Mouse (Mus musculus) limb, embryonic 14.5 days (tissue): ENCODE data around the gene Fbxw5. TPM values are rescaled to one million over a fixed set of nuclear protein-coding genes. Genes with fewer than 3 reads are reported as not detected.

Experiments used
- ATAC-seq: fragments of 200-750 bp; cut with Nextera tagmentation; 2 replicates; pipeline ENCODE4 v1.8.0; 2017; ENCODE audit warnings: low read depth, moderate number of reproducible peaks, moderate TSS enrichment; ENCODE audit not compliant: low FRiP score
- DNase-seq: peaks from one replicate; pipeline ENCODE4 v3.0.0-alpha.2; 2015; ENCODE audit warnings: low spot score
- H3K27ac ChIP-seq: fragments of 300-500 bp; sonication (generic); replicated peaks from 2 replicates; pipeline ENCODE4 v1.5.1; 2014; ENCODE audit warnings: low read depth, mild to moderate bottlenecking, low read length, moderate library complexity, mixed read lengths
- H3K27me3 ChIP-seq: fragments of 300-500 bp; sonication (generic); 2 replicates; pipeline ENCODE4 v1.6.1; 2014; ENCODE audit warnings: low read length, mixed read lengths; ENCODE audit not compliant: control insufficient read depth, insufficient read depth
- H3K36me3 ChIP-seq: fragments of 300-500 bp; sonication (generic); 2 replicates; pipeline ENCODE4 v1.6.1; 2014; ENCODE audit warnings: mild to moderate bottlenecking, low read length, moderate library complexity, mixed read lengths; ENCODE audit not compliant: control insufficient read depth, insufficient read depth
- H3K4me1 ChIP-seq: fragments of 300-500 bp; sonication (generic); 2 replicates; pipeline ENCODE4 v1.6.1; 2014; ENCODE audit warnings: antibody characterized with exemption, low read length, mixed read lengths; ENCODE audit not compliant: control insufficient read depth, insufficient read depth
- H3K4me2 ChIP-seq: fragments of 300-500 bp; sonication (generic); replicated peaks from 2 replicates; pipeline ENCODE4 v1.6.1; 2014; ENCODE audit warnings: low read depth, mild to moderate bottlenecking, low read length, moderate library complexity; ENCODE audit not compliant: severe bottlenecking
- H3K4me3 ChIP-seq: fragments of 300-500 bp; sonication (generic); replicated peaks from 2 replicates; pipeline ENCODE4 v1.5.1; 2014; ENCODE audit warnings: low read length
- H3K9ac ChIP-seq: fragments of 300-500 bp; sonication (generic); 2 replicates; pipeline ENCODE4 v1.6.1; 2014; ENCODE audit warnings: mild to moderate bottlenecking, low read depth, low read length, moderate library complexity; ENCODE audit not compliant: severe bottlenecking
- H3K9me3 ChIP-seq: fragments of 300-500 bp; sonication (generic); 2 replicates; pipeline ENCODE4 v1.6.1; 2016; ENCODE audit warnings: low read length; ENCODE audit not compliant: control insufficient read depth
- POLR2A ChIP-seq: fragments of 200-500 bp; IDR thresholded peaks from 2 replicates; pipeline ENCODE4 v1.8.0; 2012; ENCODE audit warnings: inconsistent platforms, mild to moderate bottlenecking, moderate library complexity, borderline replicate concordance; ENCODE audit not compliant: insufficient read depth, insufficient read length; ENCODE audit errors: extremely low read depth
- WGBS: fragments of 180-500 bp; shearing (Covaris S2); extraction: QIAGEN DNeasy Blood & Tissue Kit; methylation state at CpG from one replicate; pipeline ENCODE4 v1.1.7; 2014; 5-methylcytosine and 5-hydroxymethylcytosine counted together
- polyA plus RNA-seq, 2 experiments: library from polyadenylated mRNA; depleted of rRNA in 1 of 2; stranded (reverse) in 1 of 2; unstranded in 1 of 2; fragments of >200 nt; fragmentation: Nextera tagmentation in 1 of 2; extraction: Ambion mirVana in 1 of 2; gene quantifications; 2 replicates each; pipeline versions ENCODE4 v1.2.1 to v1.2.3; 2012 to 2014

Fbxw5 gene
- polyA plus RNA-seq, 2 experiments = 46.2 to 70.0 TPM

GRCm38 (mm10) chr2:25457022-25457896 is 43.3 kb upstream of the Fbxw5 start:
- H3K4me1 ChIP-seq = peaks cover 14% of the 10 kb centered on the region
- H3K36me3 ChIP-seq = 0 out of 2 replicates have a peak, but pooled peaks cover 7% of the 10 kb centered on the region
- H3K4me2 ChIP-seq = no peak overlapping the region
- no peak for DNase-seq
- no peak overlapping the region for H3K27ac ChIP-seq
- WGBS = 87% methylated on average over 9 of the region's 9 CpGs
- no peak for ATAC-seq
- no peak overlapping the region for H3K4me3 ChIP-seq
- TF ChIP-seq POLR2A = no peak
- no peaks in the 10 kb centered on the region for H3K27me3 ChIP-seq
- H3K9me3 ChIP-seq = no peaks in the 10 kb centered on the region
- H3K9ac ChIP-seq = no peak overlapping the region; the same call in 1 of the 2 replicates

GRCm38 (mm10) chr2:25458911-25459310 is 41.6 kb upstream of the Fbxw5 start:
- 79% methylated on average over 5 of the region's 5 CpGs for WGBS
- Histone ChIP-seq H3K9ac (no peak overlapping the region), H3K4me1 (peaks cover 14% of the 10 kb centered on the region), H3K9me3 (no peaks in the 10 kb centered on the region), H3K27me3 (no peaks in the 10 kb centered on the region), H3K4me3 (no peak overlapping the region), H3K36me3 (0 out of 2 replicates have a peak, but pooled peaks cover 7% of the 10 kb centered on the region), H3K4me2 (no peak overlapping the region), H3K27ac (no peak overlapping the region)
- no peak for TF ChIP-seq POLR2A
- ATAC-seq = no peak
- peak; percentile 15 for DNase-seq

DNA sequence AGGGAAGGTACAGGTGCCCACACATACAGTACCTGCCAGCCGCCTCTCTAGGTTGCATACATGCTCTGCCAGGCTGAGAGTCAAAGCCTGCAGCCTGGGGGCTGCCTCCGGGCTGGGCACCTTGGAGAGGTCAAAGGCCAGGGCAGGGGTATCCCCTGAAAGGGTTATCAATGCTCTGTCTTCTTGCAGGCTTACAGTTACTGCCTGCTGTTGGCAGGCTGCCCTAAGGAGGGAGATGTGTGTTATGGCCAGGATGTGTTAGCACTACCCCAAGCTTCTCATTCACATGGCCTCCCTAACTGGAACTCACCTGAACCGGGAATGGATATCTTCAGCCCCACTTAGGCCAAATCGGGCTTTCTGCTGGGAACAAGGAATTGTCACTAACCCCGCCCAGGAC is 40.4 kb upstream of the Fbxw5 start:
- TF ChIP-seq POLR2A = no peak
- H3K9ac ChIP-seq = peak overlapping the region; percentile 73
- peak overlapping the region; percentile 79; the same call in 1 of the 2 replicates for H3K27ac ChIP-seq
- ATAC-seq (no peak), DNase-seq (no peak)
- H3K4me1 ChIP-seq = peaks cover 14% of the 10 kb centered on the region
- no peaks in the 10 kb centered on the region for H3K9me3 ChIP-seq
- WGBS = 43% methylated on average over 5 of the region's 5 CpGs
- peak overlapping the region; percentile 75 for H3K4me3 ChIP-seq
- no peaks in the 10 kb centered on the region for H3K27me3 ChIP-seq
- 0 out of 2 replicates have a peak, but pooled peaks cover 7% of the 10 kb centered on the region for H3K36me3 ChIP-seq
- H3K4me2 ChIP-seq = peak overlapping the region; percentile 86

- no peaks in the 10 kb centered on the region for H3K27me3 ChIP-seq
- ATAC-seq (peak; percentile 94), DNase-seq (peak; percentile 97)
- peak within 1 kb of the TSS; percentile 79 for H3K27ac ChIP-seq
- no peaks in the 10 kb centered on the region for H3K9me3 ChIP-seq
- no peak for TF ChIP-seq POLR2A
- H3K4me1 ChIP-seq = peaks cover 15% of the 10 kb centered on the region
- peak within 1 kb of the TSS; percentile 73 for H3K9ac ChIP-seq
- peak within 1 kb of the TSS; percentile 75 for H3K4me3 ChIP-seq
- peak within 1 kb of the TSS; percentile 86 for H3K4me2 ChIP-seq
- under 1% methylated on average over 48 of the region's 48 CpGs for WGBS
- 0 out of 2 replicates have a peak, but pooled peaks cover 7% of the 10 kb centered on the region for H3K36me3 ChIP-seq
These were observed 39.8 kb upstream of the Fbxw5 start, which contains the start of gene Paxx for GRCm38 (mm10) chr2:25460551-25461309. Gene Paxx (minus strand): TSS chr2:25461094.

- Histone ChIP-seq H3K36me3 (0 out of 2 replicates have a peak, but pooled peaks cover 7% of the 10 kb centered on the region), H3K9me3 (no peaks in the 10 kb centered on the region), H3K4me2 (peak overlapping the region; percentile 86), H3K27ac (peak overlapping the region; percentile 79), H3K9ac (peak overlapping the region; percentile 73), H3K4me1 (peaks cover 17% of the 10 kb centered on the region), H3K4me3 (peak overlapping the region; percentile 75), H3K27me3 (no peaks in the 10 kb centered on the region)
- ATAC-seq (no peak), DNase-seq (no peak)
- TF ChIP-seq POLR2A = no peak
- 23% methylated on average over 3 of the region's 3 CpGs for WGBS
These were observed 39.1 kb upstream of the Fbxw5 start for GRCm38 (mm10) chr2:25461407-25461806.
